Mouse (Mus musculus): ENCODE data around the gene Arl15.

The Arl15 gene

GRCm38 (mm10) chr13:113846413-113846812 is 52.1 kb downstream of the Arl15 start:
- DNase-seq = no peak

GRCm38 (mm10) chr13:113850431-113851034 is 56.2 kb downstream of the Arl15 start:
- DNase-seq = no peak

GRCm38 (mm10) chr13:113851602-113852375 is 57.5 kb downstream of the Arl15 start:
- no peak for DNase-seq

GRCm38 (mm10) chr13:113852376-113852666 is 58.0 kb downstream of the Arl15 start:
- DNase-seq = no peak

GRCm38 (mm10) chr13:113854146-113854545 is 59.8 kb downstream of the Arl15 start:
- no peak for DNase-seq

- no peak for DNase-seq
Measured at GRCm38 (mm10) chr13:113854551-113855312, 60.4 kb downstream of the Arl15 start.

- no peak for DNase-seq
Measured at GRCm38 (mm10) chr13:113856946-113857345, 62.6 kb downstream of the Arl15 start.

GRCm38 (mm10) chr13:113858667-113859391 is 64.5 kb downstream of the Arl15 start:
- DNase-seq = no peak

GRCm38 (mm10) chr13:113859392-113859776 is 65.1 kb downstream of the Arl15 start:
- no peak for DNase-seq

GRCm38 (mm10) chr13:113860816-113861215 is 66.5 kb downstream of the Arl15 start:
- no peak for DNase-seq

- DNase-seq = no peak
Measured at GRCm38 (mm10) chr13:113861231-113861630, 66.9 kb downstream of the Arl15 start.

- DNase-seq = no peak
Measured at GRCm38 (mm10) chr13:113862951-113863350, 68.6 kb downstream of the Arl15 start.

GRCm38 (mm10) chr13:113863688-113864087 is 69.4 kb downstream of the Arl15 start:
- no peak for DNase-seq

- DNase-seq = no peak
Measured at GRCm38 (mm10) chr13:113864278-113864677, 70.0 kb downstream of the Arl15 start.

- DNase-seq = no peak
Measured at GRCm38 (mm10) chr13:113864893-113865292, 70.6 kb downstream of the Arl15 start.

GRCm38 (mm10) chr13:113865378-113865777 is 71.1 kb downstream of the Arl15 start:
- DNase-seq = no peak

GRCm38 (mm10) chr13:113865806-113866205 is 71.5 kb downstream of the Arl15 start:
- DNase-seq = no peak

- no peak for DNase-seq
Measured at GRCm38 (mm10) chr13:113867736-113868135, 73.4 kb downstream of the Arl15 start.

GRCm38 (mm10) chr13:113869212-113870205 is 75.2 kb downstream of the Arl15 start:
- DNase-seq = no peak

GRCm38 (mm10) chr13:113870403-113870802 is 76.1 kb downstream of the Arl15 start:
- no peak for DNase-seq

GRCm38 (mm10) chr13:113871853-113872252 is 77.5 kb downstream of the Arl15 start:
- DNase-seq = peak; percentile 50

GRCm38 (mm10) chr13:113875724-113876123 is 81.4 kb downstream of the Arl15 start:
- DNase-seq = no peak
